Mouse (Mus musculus) spleen, embryonic (tissue): ENCODE data around the gene Cerk.
"Not testable (repeated sequence)": the region's sequence is repeated elsewhere in the genome, so short reads cannot be mapped to it uniquely, and the experiment has no call there.

ENCODE experiments used
- CTCF ChIA-PET: fragments of 350-600 bp; sonication (Branson Sonifier 250); formaldehyde crosslinking; loops from one replicate; lab custom pipeline; 2022; lab: Charles Lee

The Cerk gene

GRCm38 (mm10) chr15:86212193-86212592 is 26.3 kb upstream of the Cerk start:
- CTCF ChIA-PET, result not testable (repeated sequence)

DNA sequence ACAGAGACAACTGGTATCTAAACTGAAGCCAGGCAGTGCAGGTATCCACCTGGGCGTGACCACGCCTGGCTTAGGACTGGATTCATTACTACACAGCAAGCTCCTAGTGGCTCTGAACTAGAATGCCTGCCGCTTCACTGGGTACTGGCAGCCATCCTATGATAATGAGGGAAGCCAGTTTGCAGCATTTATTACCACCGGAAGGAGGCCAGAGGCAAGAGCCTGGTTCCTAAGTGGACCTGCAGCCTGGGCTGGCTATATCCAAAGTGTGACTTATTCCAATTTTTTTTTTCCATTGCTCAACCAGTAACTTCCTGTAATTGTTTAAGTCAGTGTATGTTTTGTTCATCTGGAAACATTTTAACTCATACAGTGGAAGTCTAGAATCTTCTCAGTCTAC is 20.4 kb upstream of the Cerk start:
- CTCF ChIA-PET, result no interaction called here

- CTCF ChIA-PET, result interaction anchor here (0.8 to 1.2 kb wide), 2 partner anchors 22 to 37 kb away, joined by 3 to 4 read pairs; no protein-coding TSS in a partner anchor
Observed at GRCm38 (mm10) chr15:86205300-86205699, 19.4 kb upstream of the Cerk start.

- CTCF ChIA-PET, result interaction anchor here (1.2 kb wide), 1 partner anchor 23 kb away, joined by 3 read pairs; no protein-coding TSS in a partner anchor
Observed at GRCm38 (mm10) chr15:86203942-86204561, 18.1 kb upstream of the Cerk start.

- CTCF ChIA-PET, result interaction anchor here (0.6 to 1.2 kb wide), 3 partner anchors 18 to 368 kb away, joined by 3 to 15 read pairs (median 6); no protein-coding TSS in a partner anchor
Observed at GRCm38 (mm10) chr15:86203292-86203793, 17.4 kb upstream of the Cerk start.

DNA sequence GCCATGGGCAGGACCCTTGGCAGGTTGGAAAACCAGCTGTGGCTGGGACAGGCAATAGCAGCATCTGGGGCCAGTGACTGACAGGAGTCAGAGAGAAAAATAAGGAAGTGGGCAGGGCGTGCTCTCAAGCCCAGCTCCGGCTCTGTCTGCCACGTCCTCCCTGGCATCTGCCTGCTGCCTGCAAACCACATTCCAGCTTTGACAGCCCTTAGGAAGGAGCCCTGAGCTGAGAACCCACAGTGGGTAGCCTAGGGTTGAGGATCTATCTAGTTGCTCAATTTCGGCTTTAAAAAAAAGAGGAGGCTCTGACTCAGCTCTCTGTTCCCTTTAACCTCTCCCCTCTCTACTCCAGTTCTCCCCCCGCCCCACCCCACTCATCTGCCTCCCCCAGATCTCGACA is 16.7 kb upstream of the Cerk start:
- CTCF ChIA-PET, result interaction anchor here (0.6 to 1.2 kb wide), 2 partner anchors 10 to 18 kb away, joined by 3 to 15 read pairs; no protein-coding TSS in a partner anchor

DNA sequence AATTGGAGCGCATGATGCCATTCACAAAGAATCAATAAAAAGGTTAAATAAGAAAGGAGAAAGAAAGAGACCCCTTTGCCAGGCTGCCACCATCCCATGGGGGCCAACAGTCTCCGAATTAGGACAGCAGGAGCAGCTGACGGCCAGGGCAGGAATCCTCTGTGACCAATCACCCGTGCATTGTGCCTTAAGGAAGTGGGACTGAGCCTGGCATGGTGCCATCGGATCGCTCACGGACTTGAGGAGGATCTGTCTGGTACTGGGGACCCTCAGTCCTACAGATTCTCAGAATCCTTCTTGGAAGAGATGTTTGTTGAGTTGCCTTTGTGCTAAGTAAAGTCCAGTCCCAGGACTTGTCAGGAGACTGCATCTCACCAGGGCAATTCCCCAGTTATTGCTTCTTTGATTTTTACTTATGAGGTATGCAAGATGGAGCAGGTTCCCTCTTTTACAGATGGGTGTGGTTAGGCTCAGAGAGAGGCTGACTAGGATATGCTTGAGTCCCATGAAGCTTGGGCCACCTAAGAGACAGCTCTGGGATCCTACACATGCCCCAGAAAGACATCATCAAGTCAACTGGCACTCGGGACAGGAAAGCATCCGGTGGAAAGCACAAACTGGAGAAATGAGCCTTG is 15.9 kb upstream of the Cerk start:
- CTCF ChIA-PET, result interaction anchor here (1.2 kb wide), 1 partner anchor 11 kb away, joined by 3 read pairs; no protein-coding TSS in a partner anchor

DNA sequence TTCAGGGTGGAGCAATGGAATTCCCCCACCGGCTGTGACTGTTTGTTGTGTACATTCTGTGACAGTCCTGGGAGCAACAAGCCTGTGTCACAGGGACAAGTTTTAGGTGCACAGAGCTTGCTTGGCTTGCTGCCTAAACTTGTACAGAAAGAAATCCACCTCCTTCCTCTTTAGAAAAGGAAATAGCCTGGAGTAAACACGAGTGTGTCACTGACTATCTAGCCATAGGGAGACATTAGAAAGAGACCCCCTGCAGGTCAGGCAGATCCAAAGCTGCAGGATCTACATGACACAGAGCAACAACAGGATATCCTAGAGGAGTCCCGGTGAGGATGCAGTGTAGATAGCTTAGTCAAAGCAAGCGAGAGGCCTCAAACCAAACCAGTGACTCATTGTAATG is 15.2 kb upstream of the Cerk start:
- CTCF ChIA-PET, result interaction anchor here (0.9 kb wide), 1 partner anchor 12 kb away, joined by 3 read pairs; no protein-coding TSS in a partner anchor

GRCm38 (mm10) chr15:86200169-86200568 is 14.2 kb upstream of the Cerk start:
- CTCF ChIA-PET, result interaction anchor here (0.6 to 0.9 kb wide), 3 partner anchors 11 to 21 kb away, joined by 3 to 5 read pairs (median 3); no protein-coding TSS in a partner anchor

DNA sequence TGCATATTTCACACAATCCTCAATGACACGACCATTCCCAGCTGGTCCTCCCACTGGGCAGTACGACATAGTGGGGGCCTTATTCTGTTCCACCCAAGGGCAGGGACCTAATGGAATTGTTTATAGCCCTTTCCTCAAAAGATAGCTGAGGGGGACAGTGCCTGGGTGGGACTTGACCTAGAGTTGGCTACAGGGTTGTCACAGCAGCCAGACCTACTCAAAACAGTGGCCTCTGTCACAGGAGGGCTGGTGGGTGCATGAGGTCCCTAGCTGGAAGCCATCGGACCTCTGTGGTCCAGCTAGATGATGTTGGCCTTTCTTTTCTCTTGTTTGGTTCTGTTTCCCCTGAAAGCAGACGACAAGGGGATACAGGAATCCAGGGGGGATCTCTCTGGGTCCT is 13.5 kb upstream of the Cerk start:
- CTCF ChIA-PET, result interaction anchor here (0.6 kb wide), 2 partner anchors 19 to 70 kb away, joined by 3 to 4 read pairs; no protein-coding TSS in a partner anchor

GRCm38 (mm10) chr15:86199052-86199451 is 13.1 kb upstream of the Cerk start:
- CTCF ChIA-PET, result interaction anchor here (0.6 kb wide), 1 partner anchor 69 kb away, joined by 4 read pairs; no protein-coding TSS in a partner anchor

GRCm38 (mm10) chr15:86194676-86195453 is 8.9 kb upstream of the Cerk start:
- CTCF ChIA-PET, result not testable (repeated sequence)

DNA sequence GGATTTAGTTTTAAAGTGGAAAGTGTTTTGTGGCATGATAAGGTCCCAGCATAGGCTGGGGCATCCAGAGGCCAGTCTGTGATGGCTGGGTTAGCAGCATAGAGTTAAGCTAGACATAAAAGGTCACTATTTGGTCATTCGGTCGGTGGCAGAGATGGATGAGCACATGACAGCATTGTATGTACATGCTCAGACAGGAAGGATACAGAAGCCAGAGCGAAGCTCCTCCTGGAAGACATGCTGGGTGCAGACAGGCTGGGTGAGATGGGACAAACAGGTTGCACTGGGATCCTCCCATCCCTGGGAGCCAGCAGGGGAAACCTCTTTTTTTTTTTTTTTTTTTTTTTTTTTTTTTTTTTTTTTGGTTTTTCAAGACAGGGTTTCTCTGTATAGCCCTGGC is 6.0 kb upstream of the Cerk start:
- CTCF ChIA-PET, result interaction anchor here (0.8 kb wide), 2 partner anchors 30 to 37 kb away, joined by 3 to 4 read pairs; no protein-coding TSS in a partner anchor

- CTCF ChIA-PET, result interaction anchor here (0.8 kb wide), 2 partner anchors 29 to 36 kb away, joined by 3 to 4 read pairs; no protein-coding TSS in a partner anchor
Observed at GRCm38 (mm10) chr15:86191505-86191904, 5.6 kb upstream of the Cerk start.

- CTCF ChIA-PET, result no interaction called here
Observed at GRCm38 (mm10) chr15:86190387-86190786, 4.4 kb upstream of the Cerk start.

GRCm38 (mm10) chr15:86188746-86189470 is 3.0 kb upstream of the Cerk start:
- CTCF ChIA-PET, result interaction anchor here (0.9 to 1.6 kb wide), 2 partner anchors 12 to 27 kb away, joined by 3 to 4 read pairs; no protein-coding TSS in a partner anchor

GRCm38 (mm10) chr15:86188186-86188585 is 2.2 kb upstream of the Cerk start:
- CTCF ChIA-PET, result interaction anchor here (1.6 kb wide), 1 partner anchor 12 kb away, joined by 3 read pairs; no protein-coding TSS in a partner anchor

DNA sequence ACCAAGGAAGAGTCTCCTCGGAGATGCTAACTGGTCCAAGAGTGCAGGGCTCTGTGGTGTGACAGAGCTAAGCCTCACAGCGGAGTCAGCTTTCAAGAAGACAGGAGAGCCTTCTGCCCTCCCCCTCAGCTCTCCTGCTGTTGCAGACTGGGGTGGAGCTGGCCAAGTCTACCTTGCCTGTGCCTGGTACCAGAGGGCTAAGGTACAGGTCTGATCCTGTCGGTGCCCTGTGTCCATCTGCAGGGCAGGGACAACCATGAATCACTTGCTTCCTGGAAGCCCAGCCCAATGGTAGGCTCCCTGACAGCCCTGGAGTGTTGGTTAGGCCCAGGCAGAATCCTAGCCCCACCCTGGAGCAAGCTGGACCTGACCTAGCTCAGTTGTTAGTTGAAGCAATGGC is 745 bp upstream of the Cerk start:
- CTCF ChIA-PET, result interaction anchor here (1.5 kb wide), 1 partner anchor 46 kb away, joined by 4 read pairs; no protein-coding TSS in a partner anchor

DNA sequence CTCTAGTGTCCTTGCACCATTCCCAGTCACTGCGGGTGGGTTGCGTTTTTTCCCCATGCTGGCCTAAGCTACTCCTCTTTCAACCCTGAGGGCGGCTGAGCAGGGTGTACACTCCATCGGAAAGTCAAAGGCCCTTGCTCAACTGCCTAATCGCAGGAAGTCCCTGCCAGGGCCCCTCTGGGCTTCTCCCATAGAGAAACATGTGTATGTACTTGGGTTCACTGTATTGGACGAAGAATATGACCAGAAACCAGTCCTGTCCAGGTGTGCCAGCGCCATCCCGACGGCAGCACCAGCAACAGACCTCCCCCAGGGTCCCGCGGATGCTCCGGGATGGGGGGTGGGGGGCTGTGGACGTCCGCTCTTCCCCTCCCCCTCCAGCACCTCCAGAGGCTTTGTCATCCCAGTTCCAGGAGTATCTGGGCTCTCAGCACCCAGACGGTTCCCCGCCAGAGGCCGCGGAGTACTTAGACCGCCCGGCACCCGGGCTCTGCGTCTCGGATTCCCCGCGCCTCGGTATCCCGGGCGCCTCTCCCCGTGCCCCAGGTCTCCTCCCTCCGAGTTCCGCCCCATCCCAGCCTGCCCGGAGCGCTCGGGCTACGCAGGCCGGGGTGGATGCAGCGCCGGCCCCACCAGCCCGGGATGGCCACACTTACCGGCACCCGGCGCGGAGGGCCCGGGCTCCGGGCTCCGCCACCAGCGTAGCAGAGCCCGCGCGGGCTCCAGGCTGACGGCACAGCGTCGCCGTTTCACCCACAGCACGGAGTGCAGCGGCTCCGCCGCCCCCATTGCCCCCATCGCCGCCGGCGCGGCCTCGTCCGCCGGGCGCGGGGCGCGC is 871 bp downstream of the Cerk start:
- CTCF ChIA-PET, result interaction anchor here (0.6 to 1.5 kb wide), 4 partner anchors 18 to 128 kb away, joined by 3 to 15 read pairs (median 4); partner anchors contain the start of gene Gramd4
